Mouse (Mus musculus): ENCODE data around the gene Tbx3.

Tbx3 gene

GRCm38 (mm10) chr5:119662326-119662725 lies 8.1 kb upstream of the Tbx3 start:
- no peak for DNase-seq

DNA sequence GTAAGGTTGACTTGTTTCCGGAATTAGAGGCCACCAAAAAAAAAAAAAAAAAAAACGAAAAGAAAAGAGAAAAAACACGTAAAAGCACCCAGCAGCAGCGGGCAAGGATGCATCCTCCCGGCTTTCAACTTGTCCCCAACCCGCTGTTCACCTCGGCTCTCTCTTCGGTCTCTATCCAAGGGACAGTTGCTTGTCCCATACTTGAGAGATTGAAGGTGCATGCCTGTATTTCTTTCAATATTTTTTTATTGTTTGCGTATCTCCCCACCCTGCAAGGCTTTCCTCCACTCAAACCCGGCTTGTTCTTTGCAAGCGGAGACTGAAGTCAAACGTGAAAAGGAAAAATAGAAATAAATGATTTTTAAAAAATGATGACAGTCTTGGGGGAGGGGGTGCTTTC lies 7.7 kb upstream of the Tbx3 start:
- DNase-seq: no peak

GRCm38 (mm10) chr5:119663241-119663640 lies 7.2 kb upstream of the Tbx3 start:
- no peak for DNase-seq

DNA sequence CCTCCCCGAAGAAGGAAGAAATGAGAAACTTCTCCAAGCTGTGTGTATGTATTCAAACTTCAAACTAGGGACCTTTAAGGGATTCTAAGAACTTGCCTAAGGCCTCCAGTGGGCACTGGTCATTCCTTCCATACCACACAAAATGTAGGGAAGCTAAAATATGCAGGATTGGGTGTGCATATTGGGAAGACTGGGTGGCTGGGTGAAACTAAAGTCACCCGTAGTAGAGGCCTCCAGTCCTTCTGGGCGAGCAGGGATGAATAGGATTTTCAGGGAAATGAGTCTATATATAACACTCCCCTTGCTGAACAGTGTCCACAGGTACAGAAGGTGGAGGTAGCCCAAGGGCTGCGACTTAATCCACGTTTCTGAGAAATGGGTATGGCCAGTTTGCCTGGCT lies 6.7 kb upstream of the Tbx3 start:
- DNase-seq: no peak

DNA sequence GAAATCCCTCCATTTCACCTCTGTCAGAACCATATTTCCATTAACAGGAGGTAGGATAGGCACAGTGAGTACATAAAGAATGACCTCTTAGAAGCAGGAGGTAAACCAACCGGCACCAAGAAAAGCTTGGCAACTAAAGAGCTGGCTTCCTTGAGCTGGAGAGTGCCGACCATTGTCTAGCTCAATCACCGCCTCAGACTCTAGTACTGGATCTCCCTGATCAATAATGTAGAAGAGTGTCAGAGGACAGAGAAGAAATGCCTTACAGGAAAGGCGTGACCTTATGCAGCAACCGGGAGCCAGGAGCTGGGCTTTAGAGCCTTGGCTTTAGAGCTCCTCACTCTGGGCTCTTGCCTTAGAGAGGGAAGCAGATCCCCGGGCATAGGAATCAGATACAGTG lies 4.7 kb upstream of the Tbx3 start:
- no peak for DNase-seq

DNA sequence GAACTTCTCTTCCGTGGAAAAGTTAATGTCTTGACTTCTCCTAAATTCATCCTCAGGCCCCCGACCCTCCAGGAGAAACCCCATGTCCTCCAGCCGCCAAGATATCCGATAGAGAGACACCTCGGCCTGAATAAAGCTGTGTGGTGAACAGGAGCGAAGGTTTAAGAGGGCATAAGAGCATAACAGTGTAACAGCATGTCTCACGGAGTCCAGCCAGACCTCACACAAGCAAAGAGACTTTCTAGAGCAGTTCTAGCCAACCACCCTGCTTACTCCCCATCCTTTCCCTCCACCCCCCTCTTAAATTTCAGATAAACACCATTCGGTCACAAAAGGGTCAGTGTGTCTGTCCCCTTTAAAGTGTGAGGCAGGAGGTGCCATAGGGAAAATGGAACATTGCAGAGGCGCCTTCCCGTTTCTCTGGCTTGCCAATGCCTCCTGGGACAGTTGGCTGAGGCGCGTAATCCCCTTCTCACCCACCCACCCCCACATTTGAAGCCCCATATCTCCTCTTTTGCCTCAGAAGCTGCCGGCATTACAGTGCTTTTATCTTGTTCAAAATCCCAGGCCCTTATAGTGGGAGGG lies 3.0 kb upstream of the Tbx3 start:
- DNase-seq: no peak

- DNase-seq: no peak
Measured at GRCm38 (mm10) chr5:119668191-119668912, 2.1 kb upstream of the Tbx3 start.

- no peak for DNase-seq
Measured at GRCm38 (mm10) chr5:119668913-119669411, 1.5 kb upstream of the Tbx3 start.

DNA sequence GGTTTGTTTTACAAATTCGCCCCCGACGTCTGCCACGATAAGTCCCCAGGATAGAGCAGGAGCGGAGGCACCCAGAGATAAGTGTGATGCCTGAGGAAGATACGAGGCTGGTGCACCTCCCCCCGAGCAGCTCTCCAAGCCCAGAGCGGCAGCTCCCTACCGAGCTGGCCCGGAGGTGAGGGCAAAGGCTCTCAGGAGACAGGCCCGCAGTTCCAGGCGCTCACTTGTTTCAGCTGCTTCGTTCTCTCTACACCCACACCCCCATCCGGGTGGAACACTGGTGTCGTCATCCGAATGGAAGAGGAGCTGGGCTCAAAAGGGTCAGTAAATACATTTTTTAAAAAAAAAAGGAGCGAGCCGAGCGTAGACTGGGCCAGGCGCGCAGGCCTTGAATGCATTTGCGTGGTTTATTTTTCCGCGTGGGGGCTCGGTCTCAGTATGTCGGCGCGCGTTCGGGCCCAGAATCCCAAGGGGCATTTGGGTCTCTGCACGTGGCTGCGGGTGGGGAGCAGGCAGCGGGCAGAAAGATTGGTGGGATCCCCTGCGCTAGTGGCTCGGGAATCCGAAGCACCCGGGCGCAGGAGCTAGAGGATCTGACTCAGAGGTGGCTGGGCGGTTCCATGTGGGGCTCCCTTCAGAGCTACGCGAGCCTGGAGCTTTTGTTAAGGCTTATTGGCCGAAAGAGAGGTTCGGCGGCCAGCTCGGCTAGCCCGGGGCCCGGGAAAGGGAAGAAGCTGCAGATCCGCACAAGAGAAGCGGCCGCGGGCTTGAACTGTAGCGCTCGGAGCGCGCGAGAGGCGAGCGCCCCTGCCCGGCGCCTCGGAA lies 516 bp upstream of the Tbx3 start:
- no peak for DNase-seq

GRCm38 (mm10) chr5:119671124-119671801 lies 794 bp downstream of the Tbx3 start:
- DNase-seq: no peak

GRCm38 (mm10) chr5:119671965-119672347 lies 1.5 kb downstream of the Tbx3 start:
- DNase-seq: no peak

DNA sequence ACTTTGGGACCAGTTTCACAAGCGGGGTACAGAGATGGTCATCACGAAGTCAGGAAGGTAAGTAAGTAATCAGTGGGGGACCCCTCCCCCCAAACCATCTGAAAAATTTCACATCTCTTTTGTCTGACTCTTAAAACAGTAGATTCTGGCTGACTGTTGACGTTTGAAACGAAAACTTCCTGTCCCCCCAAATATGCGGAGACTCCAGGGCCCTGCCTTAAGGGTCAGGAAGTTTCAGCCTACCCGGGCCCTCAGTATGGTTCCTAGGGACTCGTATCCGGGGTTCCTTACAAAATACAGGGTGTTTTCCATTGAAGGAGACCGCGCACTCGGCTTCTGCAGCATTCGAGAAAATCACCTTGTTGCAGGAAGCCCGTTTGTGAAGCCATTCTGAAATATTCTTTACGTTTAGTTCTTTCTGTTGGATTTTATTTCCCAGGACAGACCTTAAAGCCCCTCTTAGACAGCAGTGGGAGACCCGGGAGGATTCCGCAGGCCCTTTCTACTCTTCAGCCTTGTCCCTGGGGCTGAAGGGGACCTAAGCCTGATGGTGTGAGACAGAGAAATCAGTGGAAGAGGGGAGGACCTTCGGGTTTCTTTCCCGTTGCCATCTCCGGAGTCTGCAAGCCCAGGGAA lies 2.0 kb downstream of the Tbx3 start:
- DNase-seq: no peak

- no peak for DNase-seq
Measured at GRCm38 (mm10) chr5:119672984-119673600, 2.6 kb downstream of the Tbx3 start.

- no peak for DNase-seq
Measured at GRCm38 (mm10) chr5:119673716-119674605, 3.5 kb downstream of the Tbx3 start.

DNA sequence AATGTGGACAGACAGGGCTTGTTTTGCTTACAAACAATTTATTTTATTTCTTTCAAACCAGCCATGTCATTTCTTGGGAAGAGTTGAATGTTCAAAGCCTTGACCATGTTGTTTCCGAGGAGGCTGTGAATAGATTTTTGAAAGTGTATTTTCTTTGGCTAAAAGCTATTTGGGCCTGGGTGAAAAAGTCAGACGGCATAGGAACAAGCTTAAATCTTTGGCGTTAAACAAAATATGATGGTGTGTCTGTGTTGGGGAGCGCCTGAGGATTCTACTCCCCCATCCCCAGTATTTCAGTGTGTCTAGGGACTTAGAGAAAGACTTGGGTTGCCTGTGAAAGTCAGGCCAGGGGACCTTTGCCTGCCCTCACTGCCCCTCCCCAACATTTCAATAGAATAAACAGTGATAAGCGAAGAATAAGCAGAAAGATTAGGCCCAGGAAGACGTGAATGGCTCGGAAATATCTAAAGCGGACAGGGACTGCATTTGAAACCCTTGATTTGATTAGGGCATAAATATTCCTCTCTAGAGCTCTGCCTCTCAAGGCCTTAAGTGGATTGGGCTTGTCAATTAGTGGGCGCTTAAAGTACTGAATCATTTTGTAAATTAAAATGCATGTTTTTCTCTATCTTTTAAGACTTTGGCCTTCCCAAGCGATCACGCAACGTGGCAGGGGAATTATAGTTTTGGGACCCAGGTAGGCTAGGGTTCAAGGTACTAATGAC lies 4.3 kb downstream of the Tbx3 start:
- DNase-seq: no peak

GRCm38 (mm10) chr5:119676245-119676644 lies 5.8 kb downstream of the Tbx3 start:
- no peak for DNase-seq

DNA sequence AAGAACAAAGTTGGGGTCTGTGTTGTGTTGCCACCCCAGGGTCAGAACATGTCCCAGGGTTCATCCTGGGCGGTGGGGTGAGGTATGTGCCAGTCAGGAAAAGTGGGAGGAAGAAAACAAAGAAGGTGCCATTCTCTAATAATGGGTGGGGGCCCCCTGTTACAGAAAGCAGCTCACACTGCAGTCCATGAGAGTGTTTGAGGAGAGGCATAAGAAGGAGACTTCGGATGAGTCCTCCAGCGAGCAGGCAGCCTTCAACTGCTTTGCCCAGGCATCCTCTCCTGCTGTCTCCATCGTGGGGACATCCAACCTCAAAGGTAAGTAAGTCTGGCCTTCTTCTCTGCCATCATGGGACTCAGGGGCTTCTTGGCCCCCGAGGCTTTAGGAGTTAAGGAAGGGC lies 8.0 kb downstream of the Tbx3 start:
- no peak for DNase-seq

DNA sequence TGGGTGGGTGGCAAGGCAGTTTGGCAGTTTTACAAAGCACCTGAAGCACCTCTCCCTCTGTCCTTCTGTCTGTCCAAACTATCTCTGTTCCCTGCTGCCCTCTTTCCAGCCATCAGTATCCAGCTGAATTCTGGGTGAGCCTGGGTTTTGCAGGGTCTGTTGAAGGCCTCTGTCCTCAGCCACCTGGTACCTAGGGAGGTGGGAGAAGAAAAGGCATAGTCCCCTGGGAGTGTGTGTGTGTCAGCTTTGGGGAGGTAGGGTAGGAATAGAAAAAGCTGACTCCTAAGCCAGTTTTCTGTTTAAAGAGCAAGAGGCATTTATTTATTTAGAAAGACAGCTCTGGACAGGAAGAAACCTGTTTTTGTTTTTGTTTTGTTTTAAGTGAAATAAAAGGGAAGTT lies 8.6 kb downstream of the Tbx3 start:
- DNase-seq: no peak

- no peak for DNase-seq
Measured at GRCm38 (mm10) chr5:119679614-119680328, 9.3 kb downstream of the Tbx3 start.
